Mouse (Mus musculus) kidney, embryonic 16.5 days (tissue): ENCODE data around the gene Ltbp3. TPM values are rescaled to one million over a fixed set of nuclear protein-coding genes. Genes with fewer than 3 reads are reported as not detected.

Experiments
- ATAC-seq: fragments of 200-750 bp; cut with Nextera tagmentation; 2 replicates; pipeline ENCODE4 v1.8.0; 2017; ENCODE audit warnings: moderate TSS enrichment; ENCODE audit not compliant: low FRiP score, low TSS enrichment
- H3K27ac ChIP-seq: fragments of 300-500 bp; sonication (generic); 2 replicates; pipeline ENCODE4 v1.5.1; 2014; ENCODE audit warnings: low read length
- H3K27me3 ChIP-seq: fragments of 300-500 bp; sonication (generic); 2 replicates; pipeline ENCODE4 v1.6.1; 2014; ENCODE audit warnings: low read length, control low read depth, mixed read lengths; ENCODE audit not compliant: insufficient read depth
- H3K36me3 ChIP-seq: fragments of 300-500 bp; sonication (generic); 2 replicates; pipeline ENCODE4 v1.6.1; 2014; ENCODE audit warnings: low read length, control low read depth, mixed read lengths; ENCODE audit not compliant: insufficient read depth
- H3K4me1 ChIP-seq: fragments of 300-500 bp; sonication (generic); 2 replicates; pipeline ENCODE4 v1.6.1; 2014; ENCODE audit warnings: low read length, control low read depth, mixed read lengths; ENCODE audit not compliant: insufficient read depth
- H3K4me2 ChIP-seq: fragments of 300-500 bp; sonication (generic); replicated peaks from 2 replicates; pipeline ENCODE4 v1.6.1; 2014; ENCODE audit warnings: low read depth, low read length
- H3K4me3 ChIP-seq: fragments of 300-500 bp; sonication (generic); 2 replicates; pipeline ENCODE4 v1.5.1; 2014; ENCODE audit warnings: mild to moderate bottlenecking, low read length
- H3K9ac ChIP-seq: fragments of 300-500 bp; sonication (generic); replicated peaks from 2 replicates; pipeline ENCODE4 v1.6.1; 2014; ENCODE audit warnings: low read length
- H3K9me3 ChIP-seq: fragments of 300-500 bp; sonication (generic); 2 replicates; pipeline ENCODE4 v1.6.1; 2016; ENCODE audit warnings: low read length, control low read depth
- WGBS: fragments of 180-500 bp; shearing (Covaris S2); extraction: QIAGEN DNeasy Blood & Tissue Kit; methylation state at CpG from one replicate; pipeline ENCODE4 v1.1.7; 2014; 5-methylcytosine and 5-hydroxymethylcytosine counted together
- polyA plus RNA-seq: library from polyadenylated mRNA; unstranded; fragments of >200 nt; fragmentation: Nextera tagmentation; extraction: Ambion mirVana; gene quantifications from 2 replicates; pipeline ENCODE4 v1.2.1, GENCODE M21; 2015

The Ltbp3 gene
- polyA plus RNA-seq, result 18.1 and 21.5 TPM in 2 replicates

GRCm38 (mm10) chr19:5740320-5741317 lies at the start of gene Ltbp3:
Ltbp3 (plus strand) TSS chr19:5740904.
- 28% methylated on average over 10 of the region's 14 CpGs for whole genome bisulfite sequencing
- peak within 1 kb of the TSS; percentile 76 for H3K4me3 ChIP-seq
- H3K9me3 ChIP-seq, result no peaks in the 10 kb centered on the region
- peak within 1 kb of the TSS; percentile 99 for H3K4me2 ChIP-seq
- no peaks in the 10 kb centered on the region; the same call in 1 of the 2 replicates for H3K27me3 ChIP-seq
- ATAC-seq, result peak; percentile 41; the same call in 1 of the 2 replicates
- H3K36me3 ChIP-seq, result no peaks in the 10 kb centered on the region
- peak within 1 kb of the TSS; percentile 94 for H3K9ac ChIP-seq
- peak within 1 kb of the TSS; percentile 78 for H3K27ac ChIP-seq
- H3K4me1 ChIP-seq, result peaks cover 41% of the 10 kb centered on the region

- peaks cover 34% of the 10 kb centered on the region for H3K36me3 ChIP-seq
- WGBS, result 68% methylated on average over 5 of the region's 5 CpGs
- H3K27me3 ChIP-seq, result no peaks in the 10 kb centered on the region
- H3K4me1 ChIP-seq, result peaks cover 53% of the 10 kb centered on the region
- H3K4me3 ChIP-seq, result peak overlapping the region; percentile 89
- H3K27ac ChIP-seq, result peak overlapping the region; percentile 81
- peak overlapping the region; percentile 85 for H3K9ac ChIP-seq
- ATAC-seq, result no peak
- peak overlapping the region; percentile 98 for H3K4me2 ChIP-seq
- H3K9me3 ChIP-seq, result no peaks in the 10 kb centered on the region
Observed at GRCm38 (mm10) chr19:5691601-5692000, 49.1 kb upstream of the Ltbp3 start.

DNA sequence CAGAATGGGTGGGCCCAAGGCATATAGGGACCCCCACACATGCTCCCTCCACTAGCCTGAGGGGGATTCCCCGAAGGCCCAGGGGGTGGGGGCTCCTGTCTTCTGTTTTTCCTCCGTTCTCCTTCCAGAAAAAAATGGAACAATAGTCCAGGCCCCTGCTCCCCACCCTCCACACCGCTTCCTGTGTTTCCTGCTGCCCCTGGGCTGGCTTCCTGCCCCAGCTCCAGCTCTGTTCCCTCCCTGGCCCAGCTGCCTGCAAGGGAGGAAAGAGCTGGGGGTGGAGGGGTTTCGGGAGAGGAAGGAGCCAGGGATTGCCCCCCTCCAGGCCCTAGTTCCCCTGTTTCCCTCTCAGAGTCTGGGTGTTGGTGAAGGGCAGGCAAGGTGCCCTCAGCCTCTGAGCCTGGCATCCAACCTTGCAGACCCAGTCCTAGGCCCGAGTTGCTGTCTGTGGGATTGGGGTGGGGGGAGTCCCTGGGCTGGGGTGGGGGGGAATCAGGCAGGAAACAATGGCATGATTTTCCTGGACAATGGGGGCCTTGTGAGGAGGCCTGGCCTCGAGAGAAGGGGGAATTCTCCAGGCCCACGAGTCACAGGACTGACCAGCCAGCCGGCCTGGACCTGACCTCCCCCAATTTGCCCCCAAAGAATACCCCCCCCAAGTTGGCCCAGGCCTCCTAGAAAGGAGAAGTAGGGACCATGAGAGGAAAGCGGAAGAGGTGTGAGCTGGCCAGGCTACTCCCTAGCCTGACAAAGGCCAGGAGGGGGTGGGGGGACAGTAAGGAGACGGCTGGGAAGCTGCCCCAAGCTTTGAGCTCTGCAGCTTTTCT lies 48.4 kb upstream of the Ltbp3 start:
- Histone ChIP-seq H3K4me3 (peak overlapping the region; percentile 89), H3K4me1 (peaks cover 51% of the 10 kb centered on the region), H3K36me3 (peaks cover 39% of the 10 kb centered on the region), H3K27ac (peak overlapping the region; percentile 81), H3K9ac (peak overlapping the region; percentile 85), H3K27me3 (no peaks in the 10 kb centered on the region), H3K9me3 (no peaks in the 10 kb centered on the region), H3K4me2 (peak overlapping the region; percentile 98)
- WGBS, result 44% methylated on average over 10 of the region's 10 CpGs
- no peak for ATAC-seq

DNA sequence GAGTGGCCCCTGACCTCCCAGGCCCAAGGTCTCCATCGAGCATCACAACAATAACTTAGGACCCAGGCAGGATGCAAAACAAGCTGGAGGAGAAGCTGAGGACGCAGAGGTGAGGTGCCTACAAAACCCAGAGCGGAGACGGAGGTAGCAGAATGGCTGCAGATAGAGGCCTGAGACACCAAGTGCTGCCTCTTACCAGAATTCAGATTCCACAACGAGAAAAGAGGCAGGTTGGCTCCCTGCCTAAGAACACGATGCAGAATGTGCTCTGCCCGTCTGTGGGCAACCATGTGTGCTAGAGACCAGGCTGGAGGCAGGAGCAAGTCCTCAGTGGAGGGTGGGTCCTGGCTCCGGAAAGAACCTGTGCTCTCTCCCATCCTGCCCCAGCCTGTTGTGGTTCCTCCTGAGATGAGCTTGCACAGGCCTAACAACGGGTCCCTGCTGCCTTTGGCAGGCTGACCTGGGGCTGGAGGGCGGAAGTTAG lies 47.7 kb upstream of the Ltbp3 start:
- Histone ChIP-seq H3K36me3 (peaks cover 46% of the 10 kb centered on the region), H3K4me2 (peak overlapping the region; percentile 98), H3K9ac (peak overlapping the region; percentile 85), H3K4me1 (peaks cover 45% of the 10 kb centered on the region), H3K27ac (peak overlapping the region; percentile 81), H3K27me3 (no peaks in the 10 kb centered on the region), H3K4me3 (peak overlapping the region; percentile 89), H3K9me3 (no peaks in the 10 kb centered on the region)
- WGBS, result 61% methylated on average over 10 of the region's 10 CpGs
- no peak for ATAC-seq

DNA sequence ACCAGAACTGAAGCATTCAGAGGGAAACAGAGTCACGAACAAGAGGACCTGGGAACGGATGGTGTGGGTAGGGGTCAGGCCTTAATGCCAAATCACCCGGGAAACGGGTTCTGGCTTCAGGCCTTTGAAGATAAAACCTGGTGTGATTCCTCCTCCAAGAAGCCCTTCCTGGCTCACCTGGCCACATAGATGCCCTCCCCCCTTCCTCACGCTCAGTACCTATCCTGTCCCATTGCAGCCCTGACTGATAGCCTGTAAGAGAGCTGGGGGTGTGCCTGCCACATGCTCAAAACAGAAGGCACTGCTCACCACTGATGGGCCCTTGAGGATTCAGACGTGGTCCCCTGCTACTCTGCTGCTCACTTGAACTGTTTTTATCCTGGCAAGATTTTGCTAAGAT lies 46.9 kb upstream of the Ltbp3 start:
- H3K4me1 ChIP-seq, result peaks cover 43% of the 10 kb centered on the region
- ATAC-seq, result no peak
- no peak overlapping the region for H3K27ac ChIP-seq
- 85% methylated on average over 6 of the region's 6 CpGs for WGBS
- H3K27me3 ChIP-seq, result no peaks in the 10 kb centered on the region
- H3K9ac ChIP-seq, result no peak overlapping the region
- H3K36me3 ChIP-seq, result peaks cover 54% of the 10 kb centered on the region
- H3K9me3 ChIP-seq, result no peaks in the 10 kb centered on the region
- H3K4me3 ChIP-seq, result no peak overlapping the region
- peak overlapping the region; percentile 98 for H3K4me2 ChIP-seq

- Histone ChIP-seq H3K27ac (no peak overlapping the region), H3K9ac (no peak overlapping the region), H3K36me3 (peaks cover 75% of the 10 kb centered on the region), H3K9me3 (no peaks in the 10 kb centered on the region), H3K4me1 (peaks cover 35% of the 10 kb centered on the region), H3K4me2 (peak overlapping the region; percentile 40), H3K27me3 (no peaks in the 10 kb centered on the region), H3K4me3 (no peak overlapping the region)
- WGBS, result 30% methylated on average over 41 of the region's 41 CpGs
- peak; percentile 58; the same call in 1 of the 2 replicates for ATAC-seq
Observed at GRCm38 (mm10) chr19:5695849-5696462, 44.7 kb upstream of the Ltbp3 start.

- 65% methylated on average over 17 of the region's 17 CpGs for WGBS
- no peak for ATAC-seq
- H3K9ac ChIP-seq, result no peak within 1 kb of the TSS
- no peaks in the 10 kb centered on the region for H3K27me3 ChIP-seq
- H3K36me3 ChIP-seq, result peaks cover 61% of the 10 kb centered on the region
- no peaks in the 10 kb centered on the region for H3K9me3 ChIP-seq
- H3K4me1 ChIP-seq, result peaks cover 12% of the 10 kb centered on the region; the same call in 1 of the 2 replicates
- H3K4me3 ChIP-seq, result no peak within 1 kb of the TSS
- H3K27ac ChIP-seq, result peak within 1 kb of the TSS; percentile 71
- H3K4me2 ChIP-seq, result no peak within 1 kb of the TSS
Observed at GRCm38 (mm10) chr19:5704163-5704800, 36.4 kb upstream of the Ltbp3 start, which contains the start of gene Kcnk7. Kcnk7 (plus strand) TSS chr19:5704367.

GRCm38 (mm10) chr19:5704801-5705571 lies 35.7 kb upstream of the Ltbp3 start:
- Histone ChIP-seq H3K4me2 (no peak overlapping the region), H3K4me3 (no peak overlapping the region), H3K27me3 (no peaks in the 10 kb centered on the region), H3K27ac (peak overlapping the region; percentile 71), H3K9ac (no peak overlapping the region), H3K4me1 (peaks cover 12% of the 10 kb centered on the region; the same call in 1 of the 2 replicates), H3K36me3 (peaks cover 58% of the 10 kb centered on the region), H3K9me3 (no peaks in the 10 kb centered on the region)
- peak; percentile 69 for ATAC-seq
- WGBS, result 43% methylated on average over 10 of the region's 10 CpGs
